Mouse (Mus musculus): Measurements from ENCODE around the gene Naglu. TPM values are rescaled to one million over a fixed set of nuclear protein-coding genes. Genes with fewer than 3 reads are reported as not detected.
A peak's percentile ranks its signal among the peaks of the same experiment; 100 is the strongest.

The Naglu gene
- total RNA-seq (2014; rRNA removed) (22.1 and 23.6 TPM in 2 replicates), polyA plus RNA-seq (2012; rRNA removed) (33.8 and 38.8 TPM in 2 replicates)

GRCm38 (mm10) chr11:101069391-101070188, at the start of gene Naglu:
Naglu (plus strand) TSS chr11:101070012.
- H3K79me2 ChIP-seq (ENCODE audit: control insufficient read depth, insufficient read depth, low read length) = no peaks in the 10 kb centered on the region
- DNase-seq (ENCODE audit: extremely low read depth, low read depth, low spot score) = peak; percentile 86
- peak within 1 kb of the TSS; percentile 86 for H3K9ac ChIP-seq (ENCODE audit: low read depth, low read length)
- peak within 1 kb of the TSS; percentile 85 for H3K4me3 ChIP-seq (ENCODE audit: insufficient read depth, low read depth, low read length)
- TF ChIP-seq CTCF (IDR thresholded peaks at IDR 0.05; ENCODE audit: low read depth, low read length) = no peak
- TF ChIP-seq POLR2A (IDR thresholded peaks at IDR 0.05; ENCODE audit: extremely low read depth, insufficient read depth, low read length) = 0 out of 2 replicates have a peak, but pooled peaks have one; percentile 29
- no peaks in the 10 kb centered on the region for H3K27me3 ChIP-seq (ENCODE audit: control insufficient read depth, insufficient read depth, low read length)
- peaks cover 12% of the 10 kb centered on the region for H3K4me1 ChIP-seq (ENCODE audit: control insufficient read depth, insufficient read depth, low read length)
- no peaks in the 10 kb centered on the region for H3K36me3 ChIP-seq (ENCODE audit: control insufficient read depth, insufficient read depth, low read length)
- 4% methylated on average over 35 of the region's 35 CpGs for WGBS
- peak within 1 kb of the TSS; percentile 59 for H3K27ac ChIP-seq (replicated peaks; ENCODE audit: insufficient read depth, low read depth, low read length)

- no peak overlapping the region for H3K4me3 ChIP-seq (ENCODE audit: insufficient read depth, low read depth, low read length)
- DNase-seq (ENCODE audit: extremely low read depth, low read depth, low spot score) = no peak
- 93% methylated on average over 12 of the region's 12 CpGs for WGBS
- no peaks in the 10 kb centered on the region for H3K27me3 ChIP-seq (ENCODE audit: control insufficient read depth, insufficient read depth, low read length)
- no peaks in the 10 kb centered on the region for H3K4me1 ChIP-seq (ENCODE audit: control insufficient read depth, insufficient read depth, low read length)
- no peaks in the 10 kb centered on the region for H3K79me2 ChIP-seq (ENCODE audit: control insufficient read depth, insufficient read depth, low read length)
- H3K27ac ChIP-seq (replicated peaks; ENCODE audit: insufficient read depth, low read depth, low read length) = no peak overlapping the region
- peaks cover 33% of the 10 kb centered on the region for H3K36me3 ChIP-seq (ENCODE audit: control insufficient read depth, insufficient read depth, low read length)
- no peak overlapping the region for H3K9ac ChIP-seq (ENCODE audit: low read depth, low read length)
- no peak for TF ChIP-seq CTCF (IDR thresholded peaks at IDR 0.05; ENCODE audit: low read depth, low read length)
Measured at GRCm38 (mm10) chr11:101023371-101023770, 46.4 kb upstream of the Naglu start.

- TF ChIP-seq CTCF (IDR thresholded peaks at IDR 0.05; ENCODE audit: low read depth, low read length) (no peak), POLR2A (IDR thresholded peaks at IDR 0.05; ENCODE audit: extremely low read depth, insufficient read depth, low read length) (no peak)
- WGBS = 96% methylated on average over 4 of the region's 4 CpGs
- Histone ChIP-seq H3K27ac (replicated peaks; ENCODE audit: insufficient read depth, low read depth, low read length) (no peak overlapping the region), H3K9ac (ENCODE audit: low read depth, low read length) (no peak overlapping the region), H3K4me3 (ENCODE audit: insufficient read depth, low read depth, low read length) (no peak overlapping the region), H3K4me1 (ENCODE audit: control insufficient read depth, insufficient read depth, low read length) (no peaks in the 10 kb centered on the region), H3K79me2 (ENCODE audit: control insufficient read depth, insufficient read depth, low read length) (no peaks in the 10 kb centered on the region), H3K36me3 (ENCODE audit: control insufficient read depth, insufficient read depth, low read length) (peaks cover 31% of the 10 kb centered on the region; the same call in 1 of the 2 replicates), H3K27me3 (ENCODE audit: control insufficient read depth, insufficient read depth, low read length) (no peaks in the 10 kb centered on the region)
- no peak for DNase-seq (ENCODE audit: extremely low read depth, low read depth, low spot score)
Measured at GRCm38 (mm10) chr11:101024001-101024400, 45.8 kb upstream of the Naglu start.

GRCm38 (mm10) chr11:101027121-101027520, 42.7 kb upstream of the Naglu start:
- peaks cover 27% of the 10 kb centered on the region for H3K36me3 ChIP-seq (ENCODE audit: control insufficient read depth, insufficient read depth, low read length)
- 80% methylated on average over 11 of the region's 11 CpGs for WGBS

GRCm38 (mm10) chr11:101029320-101029719, 40.5 kb upstream of the Naglu start:
- Histone ChIP-seq H3K36me3 (ENCODE audit: control insufficient read depth, insufficient read depth, low read length) (peaks cover 29% of the 10 kb centered on the region), H3K4me3 (ENCODE audit: insufficient read depth, low read depth, low read length) (no peak overlapping the region), H3K4me1 (ENCODE audit: control insufficient read depth, insufficient read depth, low read length) (no peaks in the 10 kb centered on the region), H3K9ac (ENCODE audit: low read depth, low read length) (no peak overlapping the region), H3K27ac (replicated peaks; ENCODE audit: insufficient read depth, low read depth, low read length) (no peak overlapping the region), H3K27me3 (ENCODE audit: control insufficient read depth, insufficient read depth, low read length) (no peaks in the 10 kb centered on the region), H3K79me2 (ENCODE audit: control insufficient read depth, insufficient read depth, low read length) (no peaks in the 10 kb centered on the region)
- 95% methylated on average over 8 of the region's 8 CpGs for WGBS
- DNase-seq (ENCODE audit: extremely low read depth, low read depth, low spot score) = no peak
- TF ChIP-seq CTCF (IDR thresholded peaks at IDR 0.05; ENCODE audit: low read depth, low read length) = no peak
- no peak for TF ChIP-seq POLR2A (IDR thresholded peaks at IDR 0.05; ENCODE audit: extremely low read depth, insufficient read depth, low read length)

More at GRCm38 (mm10) chr11:101027121-101027520, 42.7 kb upstream of the Naglu start:
- Histone ChIP-seq H3K9ac (ENCODE audit: low read depth, low read length) (no peak overlapping the region), H3K4me1 (ENCODE audit: control insufficient read depth, insufficient read depth, low read length) (no peaks in the 10 kb centered on the region), H3K79me2 (ENCODE audit: control insufficient read depth, insufficient read depth, low read length) (no peaks in the 10 kb centered on the region), H3K27me3 (ENCODE audit: control insufficient read depth, insufficient read depth, low read length) (no peaks in the 10 kb centered on the region), H3K4me3 (ENCODE audit: insufficient read depth, low read depth, low read length) (no peak overlapping the region), H3K27ac (replicated peaks; ENCODE audit: insufficient read depth, low read depth, low read length) (no peak overlapping the region)
- no peak for DNase-seq (ENCODE audit: extremely low read depth, low read depth, low spot score)
- TF ChIP-seq POLR2A (IDR thresholded peaks at IDR 0.05; ENCODE audit: extremely low read depth, insufficient read depth, low read length) (no peak), CTCF (IDR thresholded peaks at IDR 0.05; ENCODE audit: low read depth, low read length) (no peak)

Data from liver, adult 2 months (tissue).